Mouse (Mus musculus) kidney, adult 10 weeks (tissue): Measurements from ENCODE around the gene Ftcd. TPM values are rescaled to one million over a fixed set of nuclear protein-coding genes. Genes with fewer than 3 reads are reported as not detected.

Experiments used
- polyA plus RNA-seq: library from polyadenylated mRNA; stranded (reverse); fragments of 350-450 nt; fragmentation: Illumina TruSeq; extraction: RNeasy Lipid Tissue Mini Kit (QIAGEN cat#74804); gene quantifications from one replicate; pipeline ENCODE4 v1.2.3, GENCODE M21; 2014; ENCODE audit warnings: low read depth, low replicate concordance

Ftcd gene
- polyA plus RNA-seq = 0.57 TPM

GRCm38 (mm10) chr10:76575374-76575773, at the start of gene Ftcd:
Gene Ftcd (plus strand): TSS chr10:76575648.

GRCm38 (mm10) chr10:76531375-76531774, 44.1 kb upstream of the Ftcd start, which contains the start of gene Lss:
Gene Lss (plus strand): TSS chr10:76531588.

GRCm38 (mm10) chr10:76561972-76562371, 13.5 kb upstream of the Ftcd start, which contains the start of gene Spatc1l:
Gene Spatc1l (plus strand): TSS chr10:76562272.

GRCm38 (mm10) chr10:76622928-76623680, 47.7 kb downstream of the Ftcd start, which contains the start of gene Col6a2:
Gene Col6a2 (minus strand): TSS chr10:76623630.

Other genes starting within 250 kb of the Ftcd start
- 8.6 TPM for gene Dip2a, start 230.4 kb upstream of the Ftcd start, polyA plus RNA-seq
- not detected for gene AC141477.1, start 135.2 kb upstream of the Ftcd start, polyA plus RNA-seq
- gene Pcnt, start 132.9 kb upstream of the Ftcd start, polyA plus RNA-seq = 7.2 TPM
- gene 2610028H24Rik, start 126.6 kb upstream of the Ftcd start, polyA plus RNA-seq = not detected
- gene Mcm3ap, start 106.7 kb upstream of the Ftcd start, polyA plus RNA-seq = 8.9 TPM
- 2.3 TPM for gene Ybey, start 106.5 kb upstream of the Ftcd start, polyA plus RNA-seq
- 3.5 TPM for gene Lss, start 44.1 kb upstream of the Ftcd start, polyA plus RNA-seq
- not detected for gene Spatc1l, start 13.4 kb upstream of the Ftcd start, polyA plus RNA-seq
- gene Col6a2, start 48.0 kb downstream of the Ftcd start, polyA plus RNA-seq = 0.69 TPM
- 3.3 TPM for gene Col6a1, start 150.5 kb downstream of the Ftcd start, polyA plus RNA-seq